Mouse (Mus musculus) midbrain, embryonic 13.5 days (tissue): ENCODE data around the gene Palmd. TPM values are rescaled to one million over a fixed set of nuclear protein-coding genes. Genes with fewer than 3 reads are reported as not detected.

Experiments used
- ATAC-seq: fragments of 200-750 bp; cut with Nextera tagmentation; 2 replicates; pipeline ENCODE4 v1.8.0; 2017; ENCODE audit warnings: mild to moderate bottlenecking, moderate TSS enrichment, moderate library complexity
- H3K27ac ChIP-seq: fragments of 300-500 bp; sonication (generic); 2 replicates; pipeline ENCODE4 v1.5.1; 2015; ENCODE audit warnings: inconsistent platforms, mild to moderate bottlenecking, moderate library complexity
- H3K27me3 ChIP-seq: fragments of 300-500 bp; sonication (generic); 2 replicates; pipeline ENCODE4 v1.6.1; 2015; ENCODE audit warnings: mild to moderate bottlenecking, inconsistent platforms
- H3K36me3 ChIP-seq: fragments of 300-500 bp; sonication (generic); 2 replicates; pipeline ENCODE4 v1.6.1; 2015; ENCODE audit warnings: mild to moderate bottlenecking, inconsistent platforms
- H3K4me1 ChIP-seq: fragments of 300-500 bp; sonication (generic); replicated peaks from 2 replicates; pipeline ENCODE4 v1.6.1; 2015; ENCODE audit warnings: inconsistent platforms
- H3K4me2 ChIP-seq: fragments of 300-500 bp; sonication (generic); replicated peaks from 2 replicates; pipeline ENCODE4 v1.6.1; 2015; ENCODE audit warnings: moderate library complexity, mild to moderate bottlenecking, inconsistent platforms
- H3K4me3 ChIP-seq: fragments of 300-500 bp; sonication (generic); replicated peaks from 2 replicates; pipeline ENCODE4 v1.5.1; 2015; ENCODE audit warnings: mild to moderate bottlenecking, inconsistent platforms
- H3K9ac ChIP-seq: fragments of 300-500 bp; sonication (generic); replicated peaks from 2 replicates; pipeline ENCODE4 v1.6.1; 2015; ENCODE audit warnings: mild to moderate bottlenecking, inconsistent platforms
- H3K9me3 ChIP-seq: fragments of 300-500 bp; sonication (generic); 2 replicates; pipeline ENCODE4 v1.6.1; 2016; ENCODE audit warnings: mild to moderate bottlenecking, inconsistent platforms
- WGBS: fragments of 180-500 bp; shearing (Covaris S2); methylation state at CpG from one replicate; pipeline ENCODE4 v1.1.7; 2015; 5-methylcytosine and 5-hydroxymethylcytosine counted together
- polyA plus RNA-seq: library from polyadenylated mRNA; unstranded; fragments of >200 nt; fragmentation: Nextera tagmentation; extraction: Ambion mirVana; gene quantifications from 2 replicates; pipeline ENCODE4 v1.2.1, GENCODE M21; 2015

Gene Palmd
- polyA plus RNA-seq, 1 experiment from 2014 or later = 8.9 TPM

- Histone ChIP-seq H3K4me2 (no peak overlapping the region), H3K4me3 (no peak overlapping the region), H3K27me3 (no peaks in the 10 kb centered on the region), H3K9ac (no peak overlapping the region), H3K36me3 (no peaks in the 10 kb centered on the region), H3K4me1 (no peaks in the 10 kb centered on the region), H3K27ac (no peak overlapping the region), H3K9me3 (no peaks in the 10 kb centered on the region)
- 93% methylated on average over 6 of the region's 6 CpGs for WGBS
- no peak for ATAC-seq
These were observed 15.4 kb downstream of the Palmd start for GRCm38 (mm10) chr3:116953366-116953765.

- H3K4me3 ChIP-seq = no peak overlapping the region
- H3K9ac ChIP-seq = no peak overlapping the region
- no peaks in the 10 kb centered on the region for H3K27me3 ChIP-seq
- no peaks in the 10 kb centered on the region for H3K9me3 ChIP-seq
- no peaks in the 10 kb centered on the region for H3K36me3 ChIP-seq
- 84% methylated on average over 8 of the region's 8 CpGs for WGBS
- H3K4me2 ChIP-seq = no peak overlapping the region
- no peak for ATAC-seq
- H3K27ac ChIP-seq = no peak overlapping the region
- H3K4me1 ChIP-seq = no peaks in the 10 kb centered on the region
These were observed 16.4 kb downstream of the Palmd start for GRCm38 (mm10) chr3:116952242-116952899.

GRCm38 (mm10) chr3:116951489-116951888 lies 17.3 kb downstream of the Palmd start:
- H3K27me3 ChIP-seq = no peaks in the 10 kb centered on the region
- H3K4me3 ChIP-seq = no peak overlapping the region
- no peak overlapping the region for H3K4me2 ChIP-seq
- no peaks in the 10 kb centered on the region for H3K4me1 ChIP-seq
- no peak overlapping the region for H3K9ac ChIP-seq
- 98% methylated on average over 3 of the region's 3 CpGs for WGBS
- no peaks in the 10 kb centered on the region for H3K9me3 ChIP-seq
- no peak overlapping the region for H3K27ac ChIP-seq
- ATAC-seq = no peak
- no peaks in the 10 kb centered on the region for H3K36me3 ChIP-seq

GRCm38 (mm10) chr3:116950665-116951115 lies 18.1 kb downstream of the Palmd start:
- Histone ChIP-seq H3K9ac (no peak overlapping the region), H3K4me1 (no peaks in the 10 kb centered on the region), H3K9me3 (no peaks in the 10 kb centered on the region), H3K4me3 (no peak overlapping the region), H3K36me3 (no peaks in the 10 kb centered on the region), H3K4me2 (no peak overlapping the region), H3K27me3 (no peaks in the 10 kb centered on the region), H3K27ac (no peak overlapping the region)
- ATAC-seq = no peak
- 93% methylated on average over 6 of the region's 6 CpGs for WGBS

GRCm38 (mm10) chr3:116946476-116946875 lies 22.3 kb downstream of the Palmd start:
- 93% methylated on average over 4 of the region's 4 CpGs for WGBS
- H3K9me3 ChIP-seq = no peaks in the 10 kb centered on the region
- no peak overlapping the region for H3K27ac ChIP-seq
- H3K27me3 ChIP-seq = no peaks in the 10 kb centered on the region
- ATAC-seq = no peak
- H3K4me2 ChIP-seq = no peak overlapping the region
- no peaks in the 10 kb centered on the region for H3K36me3 ChIP-seq
- H3K4me1 ChIP-seq = no peaks in the 10 kb centered on the region
- H3K4me3 ChIP-seq = no peak overlapping the region
- H3K9ac ChIP-seq = no peak overlapping the region

GRCm38 (mm10) chr3:116943422-116943821 lies 25.4 kb downstream of the Palmd start:
- Histone ChIP-seq H3K4me2 (no peak overlapping the region), H3K4me3 (no peak overlapping the region), H3K9me3 (no peaks in the 10 kb centered on the region; the same call in 1 of the 2 replicates), H3K27ac (no peak overlapping the region), H3K27me3 (no peaks in the 10 kb centered on the region), H3K36me3 (no peaks in the 10 kb centered on the region), H3K9ac (no peak overlapping the region), H3K4me1 (no peaks in the 10 kb centered on the region)
- WGBS = 91% methylated on average over 4 of the region's 4 CpGs
- no peak for ATAC-seq

- WGBS = 78% methylated on average over 6 of the region's 6 CpGs
- Histone ChIP-seq H3K27me3 (no peaks in the 10 kb centered on the region), H3K27ac (no peak overlapping the region), H3K4me3 (no peak overlapping the region), H3K4me1 (no peaks in the 10 kb centered on the region), H3K9me3 (no peaks in the 10 kb centered on the region; the same call in 1 of the 2 replicates), H3K36me3 (no peaks in the 10 kb centered on the region), H3K4me2 (no peak overlapping the region), H3K9ac (no peak overlapping the region)
- ATAC-seq = no peak
These were observed 26.0 kb downstream of the Palmd start for GRCm38 (mm10) chr3:116942751-116943150.

- no peaks in the 10 kb centered on the region; the same call in 1 of the 2 replicates for H3K9me3 ChIP-seq
- no peaks in the 10 kb centered on the region for H3K36me3 ChIP-seq
- H3K4me2 ChIP-seq = no peak overlapping the region
- WGBS = 87% methylated on average over 1 of the region's 1 CpGs
- no peaks in the 10 kb centered on the region for H3K27me3 ChIP-seq
- ATAC-seq = no peak
- no peak overlapping the region for H3K27ac ChIP-seq
- no peak overlapping the region for H3K4me3 ChIP-seq
- no peaks in the 10 kb centered on the region for H3K4me1 ChIP-seq
- H3K9ac ChIP-seq = no peak overlapping the region
These were observed 27.1 kb downstream of the Palmd start for GRCm38 (mm10) chr3:116941559-116942117.

- 77% methylated on average over 10 of the region's 10 CpGs for WGBS
- Histone ChIP-seq H3K36me3 (no peaks in the 10 kb centered on the region), H3K27me3 (no peaks in the 10 kb centered on the region), H3K9ac (no peak overlapping the region), H3K9me3 (no peaks in the 10 kb centered on the region; the same call in 1 of the 2 replicates), H3K4me3 (no peak overlapping the region), H3K4me2 (no peak overlapping the region), H3K4me1 (no peaks in the 10 kb centered on the region), H3K27ac (no peak overlapping the region)
- no peak for ATAC-seq
These were observed 27.8 kb downstream of the Palmd start for GRCm38 (mm10) chr3:116940804-116941558.

- H3K9ac ChIP-seq = no peak overlapping the region
- no peaks in the 10 kb centered on the region for H3K4me1 ChIP-seq
- ATAC-seq = 0 out of 2 replicates have a peak, but pooled peaks have one; percentile 37
- WGBS = 61% methylated on average over 4 of the region's 4 CpGs
- no peaks in the 10 kb centered on the region; the same call in 1 of the 2 replicates for H3K9me3 ChIP-seq
- no peaks in the 10 kb centered on the region for H3K27me3 ChIP-seq
- H3K36me3 ChIP-seq = no peaks in the 10 kb centered on the region
- H3K27ac ChIP-seq = no peak overlapping the region
- H3K4me2 ChIP-seq = no peak overlapping the region
- no peak overlapping the region for H3K4me3 ChIP-seq
These were observed 31.7 kb downstream of the Palmd start for GRCm38 (mm10) chr3:116936934-116937691.

GRCm38 (mm10) chr3:116933158-116933557 lies 35.6 kb downstream of the Palmd start:
- H3K4me3 ChIP-seq = no peak overlapping the region
- H3K4me2 ChIP-seq = no peak overlapping the region
- H3K27me3 ChIP-seq = no peaks in the 10 kb centered on the region
- no peaks in the 10 kb centered on the region for H3K9me3 ChIP-seq
- no peak overlapping the region for H3K9ac ChIP-seq
- 88% methylated on average over 1 of the region's 1 CpGs for WGBS
- no peak for ATAC-seq
- no peaks in the 10 kb centered on the region for H3K36me3 ChIP-seq
- H3K27ac ChIP-seq = no peak overlapping the region
- H3K4me1 ChIP-seq = no peaks in the 10 kb centered on the region

- Histone ChIP-seq H3K27me3 (no peaks in the 10 kb centered on the region), H3K36me3 (peaks cover under 1% of the 10 kb centered on the region; the same call in 1 of the 2 replicates), H3K27ac (no peak overlapping the region), H3K4me1 (no peaks in the 10 kb centered on the region), H3K4me3 (no peak overlapping the region), H3K4me2 (no peak overlapping the region), H3K9me3 (no peaks in the 10 kb centered on the region), H3K9ac (no peak overlapping the region)
- 81% methylated on average over 4 of the region's 4 CpGs for WGBS
- no peak for ATAC-seq
These were observed 39.8 kb downstream of the Palmd start for GRCm38 (mm10) chr3:116928994-116929393.
